Mouse (Mus musculus) stomach, postnatal 0 days (tissue): ENCODE data around the gene Sbpl. TPM values are rescaled to one million over a fixed set of nuclear protein-coding genes. Genes with fewer than 3 reads are reported as not detected.

Source experiments
- ATAC-seq: fragments of 200-750 bp; cut with Nextera tagmentation; 2 replicates; pipeline ENCODE4 v1.8.0; 2017; ENCODE audit not compliant: low FRiP score, low TSS enrichment
- DNase-seq: peaks from one replicate; pipeline ENCODE4 v3.0.0-alpha.2; 2016; ENCODE audit warnings: low spot score
- H3K27ac ChIP-seq: fragments of 300-500 bp; sonication (generic); replicated peaks from 2 replicates; pipeline ENCODE4 v1.5.1; 2014; ENCODE audit warnings: mild to moderate bottlenecking, control low read depth
- H3K27me3 ChIP-seq: fragments of 300-500 bp; sonication (generic); 2 replicates; pipeline ENCODE4 v1.6.1; 2014; ENCODE audit warnings: low read length; ENCODE audit not compliant: control insufficient read depth, insufficient read depth
- H3K36me3 ChIP-seq: fragments of 300-500 bp; sonication (generic); 2 replicates; pipeline ENCODE4 v1.6.1; 2014; ENCODE audit warnings: low read length, mixed read lengths; ENCODE audit not compliant: control insufficient read depth, insufficient read depth
- H3K4me1 ChIP-seq: fragments of 300-500 bp; sonication (generic); replicated peaks from 2 replicates; pipeline ENCODE4 v1.6.1; 2014; ENCODE audit warnings: antibody characterized with exemption; ENCODE audit not compliant: control insufficient read depth, insufficient read depth
- H3K4me2 ChIP-seq: fragments of 300-500 bp; sonication (generic); replicated peaks from 2 replicates; pipeline ENCODE4 v1.6.1; 2014; ENCODE audit warnings: low read depth, mild to moderate bottlenecking, control low read depth, moderate library complexity
- H3K4me3 ChIP-seq: fragments of 300-500 bp; sonication (generic); 2 replicates; pipeline ENCODE4 v1.5.1; 2014; ENCODE audit warnings: low read depth, low read length, control low read depth
- H3K9ac ChIP-seq: fragments of 300-500 bp; sonication (generic); 2 replicates; pipeline ENCODE4 v1.6.1; 2014; ENCODE audit warnings: mild to moderate bottlenecking, low read length, control low read depth, mixed read lengths
- H3K9me3 ChIP-seq: fragments of 300-500 bp; sonication (generic); 2 replicates; pipeline ENCODE4 v1.6.1; 2016; ENCODE audit warnings: low read length; ENCODE audit not compliant: control insufficient read depth
- CTCF ChIP-seq: IDR thresholded peaks from 2 replicates; pipeline ENCODE4 v1.5.1; 2016; ENCODE audit warnings: antibody characterized with exemption, low read depth, mild to moderate bottlenecking, moderate library complexity
- EP300 ChIP-seq: optimal IDR thresholded peaks from 2 replicates; pipeline ENCODE3; 2016; ENCODE audit warnings: antibody characterized with exemption
- WGBS: fragments of 180-500 bp; shearing (Covaris S2); extraction: QIAGEN DNeasy Blood & Tissue Kit; methylation state at CpG from one replicate; pipeline ENCODE4 v1.1.7; 2014; 5-methylcytosine and 5-hydroxymethylcytosine counted together
- polyA plus RNA-seq: library from polyadenylated mRNA; unstranded; fragments of >200 nt; fragmentation: Nextera tagmentation; extraction: Ambion mirVana; gene quantifications from 2 replicates; pipeline ENCODE4 v1.2.1, GENCODE M21; 2015

Sbpl gene
- polyA plus RNA-seq, 1 experiment from 2014 or later: not detected

- Histone ChIP-seq H3K9me3 (no peaks in the 10 kb centered on the region), H3K36me3 (no peaks in the 10 kb centered on the region), H3K4me1 (no peaks in the 10 kb centered on the region), H3K27ac (no peak overlapping the region), H3K9ac (no peak overlapping the region), H3K27me3 (no peaks in the 10 kb centered on the region), H3K4me3 (no peak overlapping the region), H3K4me2 (no peak overlapping the region)
- no peak for ATAC-seq
- no peak for TF ChIP-seq EP300
- TF ChIP-seq CTCF: no peak
- 51% methylated on average over 7 of the region's 7 CpGs for WGBS
- DNase-seq: no peak
These were observed 39.6 kb upstream of the Sbpl start for GRCm38 (mm10) chr17:23994667-23995066.

DNA sequence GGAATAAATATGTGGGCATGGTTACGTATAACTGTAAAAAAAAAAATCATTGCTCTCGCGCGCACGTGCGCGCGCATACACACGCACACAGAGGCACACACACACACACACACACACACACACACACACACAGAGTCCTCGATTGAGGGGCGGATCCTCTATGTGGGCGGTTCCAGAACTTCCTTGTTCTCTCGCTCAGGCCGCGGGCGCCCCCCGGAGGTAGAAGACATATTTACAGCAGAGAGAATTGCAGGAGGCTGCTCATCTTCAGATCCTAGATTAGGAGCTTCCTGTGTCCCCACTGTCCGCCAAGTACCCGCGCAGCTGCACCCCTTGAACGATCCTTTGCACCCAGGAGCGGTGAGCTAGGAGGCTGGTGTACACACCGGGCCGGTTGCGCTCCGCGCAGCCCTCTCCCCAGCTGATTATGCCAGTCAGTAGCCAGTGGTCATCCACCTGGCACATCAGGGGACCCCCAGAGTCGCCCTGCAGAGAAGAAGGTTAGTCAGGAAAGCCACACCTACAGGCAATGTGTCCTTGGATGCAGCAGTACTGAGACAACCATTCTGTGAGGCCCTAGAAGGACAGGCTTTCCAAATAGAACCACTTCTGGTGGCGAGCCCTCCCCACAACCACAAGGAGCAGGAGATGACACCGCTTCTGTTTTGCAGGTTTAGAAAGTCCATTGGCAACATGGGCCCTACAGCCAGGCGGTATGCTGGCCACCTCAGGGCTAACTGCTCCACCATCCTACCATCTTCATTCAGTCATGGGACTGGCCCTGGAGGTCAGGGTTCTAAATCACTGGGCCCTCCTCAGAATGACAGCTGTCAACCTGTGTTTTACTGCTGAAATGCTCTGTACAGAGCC is 38.7 kb upstream of the Sbpl start:
- TF ChIP-seq CTCF (peak; percentile 88), EP300 (peak; percentile 35)
- Histone ChIP-seq H3K27ac (no peak overlapping the region), H3K9me3 (no peaks in the 10 kb centered on the region), H3K36me3 (no peaks in the 10 kb centered on the region), H3K4me2 (peak overlapping the region; percentile 46), H3K9ac (peak overlapping the region; percentile 53), H3K4me3 (peak overlapping the region; percentile 17; the same call in 1 of the 2 replicates), H3K27me3 (no peaks in the 10 kb centered on the region), H3K4me1 (no peaks in the 10 kb centered on the region)
- DNase-seq: peak; percentile 94
- WGBS: 9% methylated on average over 30 of the region's 31 CpGs
- peak; percentile 64 for ATAC-seq

GRCm38 (mm10) chr17:23992789-23993553 is 37.9 kb upstream of the Sbpl start:
- H3K27ac ChIP-seq: no peak overlapping the region
- no peaks in the 10 kb centered on the region for H3K27me3 ChIP-seq
- TF ChIP-seq CTCF (no peak), EP300 (no peak)
- peak overlapping the region; percentile 46; the same call in 1 of the 2 replicates for H3K4me2 ChIP-seq
- no peaks in the 10 kb centered on the region for H3K9me3 ChIP-seq
- peak overlapping the region; percentile 8; the same call in 1 of the 2 replicates for H3K4me3 ChIP-seq
- peak; percentile 30 for ATAC-seq
- 60% methylated on average over 9 of the region's 9 CpGs for WGBS
- no peaks in the 10 kb centered on the region for H3K36me3 ChIP-seq
- H3K9ac ChIP-seq: 0 out of 2 replicates have a peak overlapping the region, but pooled peaks have one; percentile 27
- DNase-seq: no peak
- no peaks in the 10 kb centered on the region for H3K4me1 ChIP-seq

GRCm38 (mm10) chr17:23989802-23990201 is 34.7 kb upstream of the Sbpl start:
- 35% methylated on average over 2 of the region's 2 CpGs for WGBS
- Histone ChIP-seq H3K4me1 (no peaks in the 10 kb centered on the region), H3K27me3 (no peaks in the 10 kb centered on the region), H3K4me3 (no peak overlapping the region), H3K9me3 (no peaks in the 10 kb centered on the region), H3K36me3 (no peaks in the 10 kb centered on the region), H3K27ac (no peak overlapping the region), H3K9ac (no peak overlapping the region), H3K4me2 (no peak overlapping the region)
- ATAC-seq (no peak), DNase-seq (no peak)
- no peak for TF ChIP-seq EP300
- no peak for TF ChIP-seq CTCF

GRCm38 (mm10) chr17:23984989-23985388 is 29.9 kb upstream of the Sbpl start:
- ATAC-seq (no peak), DNase-seq (no peak)
- no peak for TF ChIP-seq EP300
- TF ChIP-seq CTCF: no peak
- no peak overlapping the region for H3K27ac ChIP-seq
- no peaks in the 10 kb centered on the region for H3K27me3 ChIP-seq
- H3K9ac ChIP-seq: no peak overlapping the region
- no peaks in the 10 kb centered on the region for H3K4me1 ChIP-seq
- H3K36me3 ChIP-seq: no peaks in the 10 kb centered on the region
- no peak overlapping the region for H3K4me3 ChIP-seq
- H3K4me2 ChIP-seq: no peak overlapping the region
- H3K9me3 ChIP-seq: no peaks in the 10 kb centered on the region
- WGBS: 71% methylated on average over 1 of the region's 1 CpGs

- Histone ChIP-seq H3K4me1 (no peaks in the 10 kb centered on the region), H3K9me3 (no peaks in the 10 kb centered on the region), H3K36me3 (no peaks in the 10 kb centered on the region), H3K4me3 (no peak overlapping the region), H3K4me2 (no peak overlapping the region), H3K27me3 (no peaks in the 10 kb centered on the region), H3K9ac (no peak overlapping the region), H3K27ac (no peak overlapping the region)
- no peak for TF ChIP-seq EP300
- TF ChIP-seq CTCF: no peak
- 55% methylated on average over 4 of the region's 4 CpGs for WGBS
- DNase-seq: no peak
- no peak for ATAC-seq
These were observed 27.8 kb upstream of the Sbpl start for GRCm38 (mm10) chr17:23982912-23983311.
